Comparison of ENCODE assay signal across 8 mouse cellular contexts in genomic region chr3:96727343-96727827, GRCm38 (mm10). TPM values are rescaled to one million over a fixed set of nuclear protein-coding genes. Genes with fewer than 3 reads are reported as not detected.
DNase-seq lines count a peak whose midpoint lies in the region; ATAC-seq lines count a peak whose summit lies in the region.

TSS of gene Polr3c (minus strand) at chr3:96727628.
TSS of gene Rnf115 (plus strand) at chr3:96727664.

- peak; percentile 79 for ATAC-seq in inflammation-experienced regulatory T-cells, adult 6 months
- peak; percentile 91 for ATAC-seq in megakaryocyte-erythroid progenitor cell, adult 5-6 weeks (replicated peaks; ENCODE audit: low FRiP score, low TSS enrichment, poor library complexity, severe bottlenecking)

- DNase-seq in adipocyte (ENCODE audit: low spot score): peak; percentile 96
- peak; percentile 94 for DNase-seq in embryo, embryonic 10 days (ENCODE audit: low spot score)
- DNase-seq in gastrocnemius, postnatal 14 days: peak; percentile 98
- DNase-seq in left cerebral cortex, postnatal 10 days (ENCODE audit: extremely low spot score in 1 of 2, low spot score in 2 of 2): peak; percentile 90 to 98
- DNase-seq in right cerebral cortex, postnatal 25 days: peak; percentile 97
- DNase-seq in urinary bladder, postnatal 4 days (ENCODE audit: low spot score in 2 of 2): peak; percentile 96

- intact Hi-C loops in gastrocnemius, postnatal 14 days (cut with DNase I; ENCODE audit: low total_unique reads): no loop called here
- intact Hi-C loops in left cerebral cortex, postnatal 10 days (cut with DNase I): no loop called here

RNA-seq across cellular contexts. Expression of gene Polr3c, which starts in this region (rescaled TPM):
- 10 to 100 TPM; 16.0 to 18.7 TPM for total RNA-seq in gastrocnemius, postnatal 14 days (2021)
- polyA plus RNA-seq in inflammation-experienced regulatory T-cells, adult 6 months (2017; shearing (Covaris generic)): 10 to 100 TPM; 61.8 to 74.4 (median 63.7) TPM
- 10 to 100 TPM; 27.5 to 28.1 TPM for total RNA-seq in left cerebral cortex, postnatal 10 days (2021)
- 37.2 and 41.7 TPM in 2 replicates for total RNA-seq in megakaryocyte-erythroid progenitor cell, adult 5-6 weeks (2014; fragmentation: Nextera tagmentation)
- 17.6 and 28.0 TPM in 2 replicates for total RNA-seq in megakaryocyte-erythroid progenitor cell, adult 5-6 weeks (2017)

RNA-seq across cellular contexts. Expression of gene Rnf115, which starts in this region (rescaled TPM):
- 10 to 100 TPM; 53.8 to 89.7 TPM for total RNA-seq in gastrocnemius, postnatal 14 days (2021)
- 10 to 100 TPM; 44.6 to 73.7 (median 47.3) TPM for polyA plus RNA-seq in inflammation-experienced regulatory T-cells, adult 6 months (2017; shearing (Covaris generic))
- 10 to 100 TPM; 64.1 to 67.2 TPM for total RNA-seq in left cerebral cortex, postnatal 10 days (2021)
- total RNA-seq in megakaryocyte-erythroid progenitor cell, adult 5-6 weeks (2014; fragmentation: Nextera tagmentation): 35.3 and 40.0 TPM in 2 replicates
- total RNA-seq in megakaryocyte-erythroid progenitor cell, adult 5-6 weeks (2017): 51.7 and 74.3 TPM in 2 replicates

Comparison
In these comparisons a context has a peak if more than half of its experiments do, and no peak if none do; other contexts are left out.
1. Peak in every context shown above with its lines: DNase-seq and ATAC-seq.